Mouse (Mus musculus) neural tube, embryonic 14.5 days (tissue): ENCODE data around the gene Rab37. TPM values are rescaled to one million over a fixed set of nuclear protein-coding genes. Genes with fewer than 3 reads are reported as not detected.

Source experiments
- ATAC-seq: fragments of 200-750 bp; cut with Nextera tagmentation; 2 replicates; pipeline ENCODE4 v1.8.0; 2017; ENCODE audit warnings: low read depth, mild to moderate bottlenecking, moderate TSS enrichment, moderate library complexity
- H3K27ac ChIP-seq: fragments of 300-500 bp; sonication (generic); 2 replicates; pipeline ENCODE4 v1.5.1; 2014; ENCODE audit warnings: low read depth, mild to moderate bottlenecking, control low read depth, low read length, moderate library complexity, mixed read lengths
- H3K27me3 ChIP-seq: fragments of 300-500 bp; sonication (generic); 2 replicates; pipeline ENCODE4 v1.6.1; 2014; ENCODE audit warnings: low read length; ENCODE audit not compliant: control insufficient read depth, insufficient read depth
- H3K36me3 ChIP-seq: fragments of 300-500 bp; sonication (generic); 2 replicates; pipeline ENCODE4 v1.6.1; 2014; ENCODE audit warnings: low read length, mixed read lengths; ENCODE audit not compliant: control insufficient read depth, insufficient read depth
- H3K4me1 ChIP-seq: fragments of 300-500 bp; sonication (generic); 2 replicates; pipeline ENCODE4 v1.6.1; 2014; ENCODE audit warnings: low read length; ENCODE audit not compliant: control insufficient read depth, insufficient read depth
- H3K4me2 ChIP-seq: fragments of 300-500 bp; sonication (generic); 2 replicates; pipeline ENCODE4 v1.6.1; 2014; ENCODE audit warnings: mild to moderate bottlenecking, low read depth, low read length, control low read depth
- H3K4me3 ChIP-seq: fragments of 300-500 bp; sonication (generic); 2 replicates; pipeline ENCODE4 v1.5.1; 2014; ENCODE audit warnings: low read depth, low read length, control low read depth, mixed read lengths
- H3K9ac ChIP-seq: fragments of 300-500 bp; sonication (generic); replicated peaks from 2 replicates; pipeline ENCODE4 v1.6.1; 2014; ENCODE audit warnings: low read depth, mild to moderate bottlenecking, control low read depth, low read length, mixed read lengths
- H3K9me3 ChIP-seq: fragments of 300-500 bp; sonication (generic); 2 replicates; pipeline ENCODE4 v1.6.1; 2016; ENCODE audit warnings: low read length; ENCODE audit not compliant: control insufficient read depth
- WGBS: fragments of 180-500 bp; shearing (Covaris S2); extraction: QIAGEN DNeasy Blood & Tissue Kit; methylation state at CpG from one replicate; pipeline ENCODE4 v1.1.7; 2014; 5-methylcytosine and 5-hydroxymethylcytosine counted together
- polyA plus RNA-seq: library from polyadenylated mRNA; unstranded; fragments of >200 nt; fragmentation: Nextera tagmentation; extraction: Ambion mirVana; gene quantifications from 2 replicates; pipeline ENCODE4 v1.2.1, GENCODE M21; 2014

Rab37 gene
- polyA plus RNA-seq, 1 experiment from 2014 or later = 0.25 TPM

DNA sequence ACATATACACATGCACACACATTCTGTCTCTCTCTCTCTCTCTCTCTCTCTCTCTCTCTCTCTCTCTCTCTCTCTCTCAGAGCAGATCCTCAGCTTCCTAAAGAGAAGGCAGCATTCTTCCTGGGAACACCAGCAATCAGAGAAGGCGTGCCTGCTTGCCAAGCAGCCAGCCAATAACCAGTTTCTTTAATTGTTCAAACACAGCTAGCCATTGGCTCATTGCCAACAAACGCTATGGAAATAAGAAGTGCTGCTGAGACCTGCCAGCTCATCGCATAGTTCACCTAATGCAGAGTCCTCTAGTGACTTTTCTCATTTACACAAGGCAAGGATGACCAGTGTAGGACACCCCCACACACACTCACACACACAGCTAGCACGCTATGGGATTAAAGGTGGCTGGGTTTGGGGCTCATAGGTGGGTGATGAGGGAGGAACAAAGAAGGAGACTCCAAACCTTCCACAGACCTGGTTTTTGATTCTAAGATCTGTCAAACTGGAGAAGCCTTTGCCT, 16.2 kb downstream of the Rab37 start:
- H3K27ac ChIP-seq = no peak overlapping the region
- no peak overlapping the region for H3K9ac ChIP-seq
- H3K4me3 ChIP-seq = no peak overlapping the region
- no peak for ATAC-seq
- H3K9me3 ChIP-seq = no peaks in the 10 kb centered on the region
- H3K4me1 ChIP-seq = no peaks in the 10 kb centered on the region; the same call in 1 of the 2 replicates
- no peak overlapping the region for H3K4me2 ChIP-seq
- H3K27me3 ChIP-seq = no peaks in the 10 kb centered on the region
- 33% methylated on average over 4 of the region's 4 CpGs for WGBS
- no peaks in the 10 kb centered on the region for H3K36me3 ChIP-seq

DNA sequence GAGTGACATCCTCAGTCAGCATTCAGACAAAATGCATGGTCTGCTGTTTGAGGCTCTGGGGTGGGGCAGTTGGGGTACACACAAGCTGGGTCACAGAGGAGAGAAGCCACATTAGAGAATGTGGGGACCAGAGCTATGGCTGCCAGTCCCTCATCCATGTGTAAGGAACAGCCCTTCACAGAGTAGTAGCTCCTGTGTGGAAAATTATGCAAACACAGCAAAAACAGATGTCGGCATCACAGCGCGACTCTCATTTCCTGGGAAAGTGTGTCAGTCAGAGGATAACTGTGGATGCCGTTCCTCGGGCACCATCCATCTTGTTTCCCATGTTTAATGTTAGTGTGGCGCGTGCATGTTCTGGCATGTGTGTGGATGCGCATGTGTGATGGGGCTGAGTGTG, 16.9 kb downstream of the Rab37 start:
- Histone ChIP-seq H3K36me3 (no peaks in the 10 kb centered on the region), H3K4me3 (no peak overlapping the region), H3K4me1 (no peaks in the 10 kb centered on the region; the same call in 1 of the 2 replicates), H3K9me3 (no peaks in the 10 kb centered on the region), H3K9ac (no peak overlapping the region), H3K4me2 (no peak overlapping the region), H3K27me3 (no peaks in the 10 kb centered on the region), H3K27ac (no peak overlapping the region)
- ATAC-seq = no peak
- whole genome bisulfite sequencing = 88% methylated on average over 8 of the region's 8 CpGs

DNA sequence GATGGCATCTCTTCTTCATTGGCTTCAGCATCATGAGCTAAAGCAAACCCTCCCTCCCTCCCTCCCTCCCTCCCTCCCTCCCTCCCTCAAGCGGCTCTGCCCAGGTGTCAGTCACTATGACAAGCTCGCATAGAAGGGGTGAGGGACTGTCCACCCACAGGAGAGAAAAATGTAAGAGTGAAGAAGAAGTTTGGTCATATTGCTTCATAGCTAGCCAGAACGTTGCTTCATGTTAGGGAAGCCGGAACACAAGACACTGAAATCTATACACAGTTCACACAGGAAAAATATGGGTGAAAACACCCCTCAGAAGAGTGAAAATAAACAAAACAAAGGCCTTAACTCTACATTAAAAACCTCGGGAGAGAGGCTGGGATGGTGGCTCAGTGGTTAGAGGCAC, 19.0 kb downstream of the Rab37 start:
- H3K27me3 ChIP-seq = no peaks in the 10 kb centered on the region
- 78% methylated on average over 5 of the region's 5 CpGs for WGBS
- H3K4me3 ChIP-seq = no peak overlapping the region
- no peaks in the 10 kb centered on the region for H3K9me3 ChIP-seq
- no peaks in the 10 kb centered on the region for H3K36me3 ChIP-seq
- ATAC-seq = no peak
- H3K9ac ChIP-seq = no peak overlapping the region
- no peak overlapping the region for H3K27ac ChIP-seq
- no peaks in the 10 kb centered on the region; the same call in 1 of the 2 replicates for H3K4me1 ChIP-seq
- no peak overlapping the region for H3K4me2 ChIP-seq

DNA sequence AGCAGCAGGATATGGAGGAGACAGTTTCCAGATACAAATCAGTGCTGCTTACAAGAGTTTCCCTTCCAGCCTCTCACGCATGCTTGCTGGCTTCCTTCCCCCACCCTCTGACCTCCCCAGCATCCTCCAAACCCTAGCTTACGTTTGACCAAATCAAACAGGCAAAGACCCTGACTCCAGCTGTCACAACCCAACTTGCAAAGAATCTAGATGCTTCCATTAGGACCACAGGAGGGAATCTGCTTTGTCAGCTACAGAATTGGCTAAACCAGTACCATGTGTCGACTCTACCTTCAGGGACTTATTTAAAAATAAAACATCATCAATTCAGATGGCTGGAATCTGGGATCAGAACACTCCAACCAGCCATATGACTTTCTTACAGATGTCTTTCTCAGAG, 21.0 kb downstream of the Rab37 start:
- no peak for ATAC-seq
- Histone ChIP-seq H3K4me2 (no peak overlapping the region), H3K4me3 (no peak overlapping the region), H3K36me3 (no peaks in the 10 kb centered on the region), H3K27ac (no peak overlapping the region), H3K9ac (no peak overlapping the region), H3K4me1 (no peaks in the 10 kb centered on the region; the same call in 1 of the 2 replicates), H3K9me3 (no peaks in the 10 kb centered on the region), H3K27me3 (no peaks in the 10 kb centered on the region)
- 71% methylated on average over 3 of the region's 3 CpGs for WGBS

DNA sequence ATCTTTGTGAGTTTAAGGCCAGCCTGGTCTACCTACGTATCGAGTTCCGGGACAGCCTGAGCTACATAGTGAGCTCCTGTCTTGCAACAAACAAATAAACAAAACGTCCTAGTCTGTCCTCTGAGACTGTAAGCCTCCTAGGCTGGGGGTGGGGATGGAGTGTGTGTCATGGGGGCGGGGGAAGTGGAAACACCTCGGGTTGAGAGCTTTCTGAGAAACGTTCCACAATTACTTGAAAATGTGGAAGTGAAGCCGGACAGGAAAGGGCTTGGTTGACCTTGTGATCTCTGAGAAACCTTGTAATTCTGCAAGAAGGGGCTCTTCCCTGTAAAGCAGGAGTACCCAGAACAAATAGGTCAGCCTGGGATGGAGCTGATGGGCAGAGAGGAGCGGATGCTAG, 28.2 kb downstream of the Rab37 start:
- Histone ChIP-seq H3K4me1 (no peaks in the 10 kb centered on the region), H3K9ac (no peak overlapping the region), H3K27me3 (no peaks in the 10 kb centered on the region), H3K4me2 (no peak overlapping the region), H3K9me3 (no peaks in the 10 kb centered on the region), H3K27ac (no peak overlapping the region), H3K36me3 (no peaks in the 10 kb centered on the region), H3K4me3 (no peak overlapping the region)
- 79% methylated on average over 9 of the region's 9 CpGs for WGBS
- ATAC-seq = no peak

DNA sequence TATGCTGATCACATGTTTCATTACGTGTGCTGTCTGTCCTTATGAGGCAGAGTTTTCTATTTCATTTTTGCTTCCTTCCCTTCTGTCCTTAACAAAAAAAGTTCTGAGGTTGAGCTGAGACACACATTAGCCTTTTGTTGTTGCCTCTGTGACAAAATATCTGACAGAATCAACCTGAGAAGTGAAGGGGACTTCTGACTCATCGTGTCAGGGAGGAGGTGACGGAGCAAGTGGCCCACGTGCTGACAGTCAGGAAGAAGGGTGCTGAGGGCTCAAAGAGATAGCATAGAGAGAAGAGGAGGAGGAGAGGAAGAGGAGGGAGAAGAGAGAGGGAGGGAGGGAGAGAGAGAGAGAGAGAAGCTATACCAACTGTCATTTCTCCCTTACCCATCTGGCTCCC, 37.3 kb downstream of the Rab37 start:
- no peaks in the 10 kb centered on the region for H3K4me1 ChIP-seq
- H3K4me3 ChIP-seq = no peak overlapping the region
- H3K27me3 ChIP-seq = no peaks in the 10 kb centered on the region
- H3K27ac ChIP-seq = no peak overlapping the region
- H3K4me2 ChIP-seq = no peak overlapping the region
- 90% methylated on average over 4 of the region's 4 CpGs for WGBS
- ATAC-seq = no peak
- no peak overlapping the region for H3K9ac ChIP-seq
- no peaks in the 10 kb centered on the region for H3K9me3 ChIP-seq
- no peaks in the 10 kb centered on the region for H3K36me3 ChIP-seq

DNA sequence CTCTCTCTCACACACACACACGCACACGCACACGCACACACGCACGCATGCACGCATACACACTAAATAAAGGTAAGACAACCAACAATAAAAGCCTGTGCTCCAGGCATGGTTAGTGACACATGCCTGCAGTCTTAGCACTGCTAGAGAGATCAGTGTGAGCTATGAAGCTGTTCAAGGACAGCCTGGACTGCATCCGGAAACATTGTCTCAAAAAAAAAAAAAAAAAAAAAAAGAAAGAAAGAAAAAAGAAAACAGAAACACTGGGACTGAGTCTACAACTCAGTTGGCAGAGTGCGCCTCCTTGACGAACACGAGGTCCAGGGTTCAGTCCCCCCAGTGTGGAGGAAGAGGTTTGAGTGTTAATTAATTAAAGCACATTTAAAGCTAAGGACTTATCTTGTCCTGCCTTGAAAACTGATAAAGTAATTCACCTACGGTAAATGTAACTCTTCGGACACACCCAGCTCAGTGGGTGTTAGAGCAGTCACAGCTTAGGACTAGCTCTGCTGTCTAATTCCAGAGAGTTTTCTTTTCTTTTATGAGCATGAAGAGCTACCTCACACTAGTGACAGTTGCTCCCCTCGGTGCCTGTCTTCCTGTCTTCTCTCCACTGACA, 38.4 kb downstream of the Rab37 start:
- H3K27ac ChIP-seq = no peak overlapping the region
- no peaks in the 10 kb centered on the region for H3K27me3 ChIP-seq
- H3K4me1 ChIP-seq = no peaks in the 10 kb centered on the region
- ATAC-seq = no peak
- no peak overlapping the region for H3K4me3 ChIP-seq
- H3K36me3 ChIP-seq = no peaks in the 10 kb centered on the region
- H3K4me2 ChIP-seq = no peak overlapping the region
- H3K9ac ChIP-seq = no peak overlapping the region
- H3K9me3 ChIP-seq = no peaks in the 10 kb centered on the region
- 93% methylated on average over 13 of the region's 13 CpGs for WGBS

DNA sequence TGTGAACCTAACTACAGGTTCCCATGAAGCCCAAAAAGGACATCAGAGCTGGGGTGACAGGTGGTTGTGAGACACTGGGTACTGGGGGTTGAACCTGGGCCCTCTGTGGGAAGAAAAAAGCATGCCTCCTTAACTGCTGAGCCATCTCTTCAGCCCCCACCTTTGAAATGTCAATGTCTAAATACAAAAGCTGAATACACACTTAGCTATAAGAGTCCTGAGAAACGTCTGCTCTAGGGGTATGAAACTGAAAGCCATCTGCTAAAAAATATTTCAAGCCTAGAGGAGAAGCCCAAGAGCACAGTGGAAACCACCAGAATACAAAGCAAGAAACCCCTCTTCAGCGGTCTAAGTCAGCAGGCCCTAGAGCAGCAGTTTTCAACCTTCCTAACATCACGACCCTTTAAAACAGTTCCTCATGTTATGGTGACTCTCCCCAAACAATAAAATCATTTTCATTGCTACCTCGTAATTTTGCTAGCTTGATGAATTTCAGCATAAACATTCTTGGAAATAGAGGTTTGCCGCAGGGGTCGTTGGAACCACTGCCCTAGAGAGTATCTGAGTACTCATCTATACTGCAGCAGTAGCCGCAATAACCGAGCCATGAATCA, 40.6 kb downstream of the Rab37 start:
- H3K27ac ChIP-seq = no peak overlapping the region
- 82% methylated on average over 8 of the region's 8 CpGs for WGBS
- no peak overlapping the region for H3K4me3 ChIP-seq
- H3K9ac ChIP-seq = no peak overlapping the region
- H3K4me2 ChIP-seq = no peak overlapping the region
- ATAC-seq = no peak
- no peaks in the 10 kb centered on the region for H3K9me3 ChIP-seq
- no peaks in the 10 kb centered on the region for H3K36me3 ChIP-seq
- H3K4me1 ChIP-seq = no peaks in the 10 kb centered on the region
- no peaks in the 10 kb centered on the region for H3K27me3 ChIP-seq

DNA sequence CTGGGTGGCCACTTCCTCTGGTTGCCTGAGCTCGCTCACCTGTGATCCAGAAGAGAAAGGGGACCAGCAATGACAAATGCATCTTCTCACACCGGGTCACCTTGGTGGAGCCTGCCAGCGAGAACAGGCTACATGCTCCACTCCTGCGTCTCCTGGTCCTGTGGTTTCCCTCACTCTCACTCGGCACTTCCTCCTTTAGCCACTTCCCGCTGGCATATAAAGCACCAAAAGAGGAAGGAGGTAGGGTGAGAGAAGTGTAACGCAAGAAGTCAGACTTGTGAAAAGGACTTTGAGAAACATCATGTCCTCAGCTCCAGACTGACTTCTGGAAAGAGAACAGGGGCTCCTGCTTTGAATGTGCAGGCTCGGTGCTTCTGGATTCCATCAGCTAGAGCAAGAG, 42.6 kb downstream of the Rab37 start, which contains the start of gene Cd300lf:
Gene Cd300lf, minus strand, starts transcription at position 193 of the 400 bp plus-strand sequence.
- H3K9ac ChIP-seq = no peak within 1 kb of the TSS
- no peak within 1 kb of the TSS for H3K4me3 ChIP-seq
- H3K27me3 ChIP-seq = no peaks in the 10 kb centered on the region
- H3K4me2 ChIP-seq = no peak within 1 kb of the TSS
- 80% methylated on average over 8 of the region's 8 CpGs for WGBS
- no peaks in the 10 kb centered on the region for H3K9me3 ChIP-seq
- ATAC-seq = no peak
- H3K27ac ChIP-seq = no peak within 1 kb of the TSS
- no peaks in the 10 kb centered on the region for H3K4me1 ChIP-seq
- no peaks in the 10 kb centered on the region for H3K36me3 ChIP-seq
